Mouse (Mus musculus): ENCODE results near the gene Klhl31. TPM values are rescaled to one million over a fixed set of nuclear protein-coding genes. Genes with fewer than 3 reads are reported as not detected.

Klhl31 gene
- total RNA-seq, 2 experiments from 2014 or later = not detected

- no peak for DNase-seq
Measured at GRCm38 (mm10) chr9:77623318-77624050, 12.8 kb upstream of the Klhl31 start.

- no peak for DNase-seq
Measured at GRCm38 (mm10) chr9:77624171-77624570, 12.1 kb upstream of the Klhl31 start.

- no peak for DNase-seq
Measured at GRCm38 (mm10) chr9:77628676-77629075, 7.6 kb upstream of the Klhl31 start.

- no peak for DNase-seq
Measured at GRCm38 (mm10) chr9:77629708-77630107, 6.6 kb upstream of the Klhl31 start.

GRCm38 (mm10) chr9:77630764-77631163 lies 5.5 kb upstream of the Klhl31 start:
- DNase-seq = no peak

GRCm38 (mm10) chr9:77632432-77632831 lies 3.9 kb upstream of the Klhl31 start:
- no peak for DNase-seq

GRCm38 (mm10) chr9:77636003-77636402 lies 297 bp upstream of the Klhl31 start:
- no peak for DNase-seq

GRCm38 (mm10) chr9:77637357-77637756 lies 1.1 kb downstream of the Klhl31 start:
- DNase-seq = no peak

GRCm38 (mm10) chr9:77645176-77645575 lies 8.9 kb downstream of the Klhl31 start:
- no peak for DNase-seq

- DNase-seq = no peak
Measured at GRCm38 (mm10) chr9:77651847-77652246, 15.5 kb downstream of the Klhl31 start.

GRCm38 (mm10) chr9:77653907-77654306 lies 17.6 kb downstream of the Klhl31 start:
- DNase-seq = no peak

- peak; percentile 46 to 48 for DNase-seq
Measured at GRCm38 (mm10) chr9:77655181-77655934, 19.1 kb downstream of the Klhl31 start.

- peak; percentile 38 to 62 for DNase-seq
Measured at GRCm38 (mm10) chr9:77655935-77656288, 19.6 kb downstream of the Klhl31 start.

- peak; percentile 12 to 25 for DNase-seq
Measured at GRCm38 (mm10) chr9:77662917-77663316, 26.6 kb downstream of the Klhl31 start.

- DNase-seq = no peak
Measured at GRCm38 (mm10) chr9:77670095-77670494, 33.8 kb downstream of the Klhl31 start.

GRCm38 (mm10) chr9:77671004-77671403 lies 34.7 kb downstream of the Klhl31 start:
- no peak for DNase-seq

GRCm38 (mm10) chr9:77673218-77673617 lies 36.9 kb downstream of the Klhl31 start:
- no peak for DNase-seq

GRCm38 (mm10) chr9:77673986-77674385 lies 37.7 kb downstream of the Klhl31 start:
- DNase-seq = peak in 1 of 2 experiments; percentile 20

- DNase-seq = no peak
Measured at GRCm38 (mm10) chr9:77684938-77685337, 48.6 kb downstream of the Klhl31 start.

- peak in 1 of 2 experiments; percentile 9 for DNase-seq
Measured at GRCm38 (mm10) chr9:77685825-77686500, 49.7 kb downstream of the Klhl31 start.

- DNase-seq = no peak
Measured at GRCm38 (mm10) chr9:77692707-77693106, 56.4 kb downstream of the Klhl31 start.

- DNase-seq = no peak
Measured at GRCm38 (mm10) chr9:77693405-77693804, 57.1 kb downstream of the Klhl31 start.

GRCm38 (mm10) chr9:77695586-77695985 lies 59.3 kb downstream of the Klhl31 start:
- no peak for DNase-seq
